Mouse (Mus musculus): ENCODE measurements around the gene Nlgn2.
"Not testable (repeated sequence)": the region's sequence is repeated elsewhere in the genome, so short reads cannot be mapped to it uniquely, and the experiment has no call there.

The Nlgn2 gene

DNA sequence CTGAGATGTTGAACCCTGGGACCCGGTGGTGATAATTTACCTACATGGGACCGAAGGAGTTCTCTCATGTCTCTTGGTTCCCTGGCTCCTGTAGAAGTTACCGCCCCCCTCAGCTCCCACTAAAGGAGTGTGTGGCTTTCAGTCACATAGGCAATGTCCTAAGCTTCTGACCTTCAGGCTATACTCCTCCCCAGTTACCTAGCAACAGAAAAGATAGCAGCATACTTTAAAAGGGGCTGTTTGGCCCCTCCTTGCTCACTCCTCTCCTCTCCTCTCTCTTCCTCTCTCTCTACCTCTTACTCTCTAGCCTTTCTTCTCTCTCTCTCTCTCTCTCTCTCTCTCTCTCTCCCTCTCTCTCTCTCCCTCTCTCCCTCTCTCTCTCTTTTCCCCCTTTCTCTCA, 26.1 kb upstream of the Nlgn2 start:
- not testable (repeated sequence) for DNase-seq

DNA sequence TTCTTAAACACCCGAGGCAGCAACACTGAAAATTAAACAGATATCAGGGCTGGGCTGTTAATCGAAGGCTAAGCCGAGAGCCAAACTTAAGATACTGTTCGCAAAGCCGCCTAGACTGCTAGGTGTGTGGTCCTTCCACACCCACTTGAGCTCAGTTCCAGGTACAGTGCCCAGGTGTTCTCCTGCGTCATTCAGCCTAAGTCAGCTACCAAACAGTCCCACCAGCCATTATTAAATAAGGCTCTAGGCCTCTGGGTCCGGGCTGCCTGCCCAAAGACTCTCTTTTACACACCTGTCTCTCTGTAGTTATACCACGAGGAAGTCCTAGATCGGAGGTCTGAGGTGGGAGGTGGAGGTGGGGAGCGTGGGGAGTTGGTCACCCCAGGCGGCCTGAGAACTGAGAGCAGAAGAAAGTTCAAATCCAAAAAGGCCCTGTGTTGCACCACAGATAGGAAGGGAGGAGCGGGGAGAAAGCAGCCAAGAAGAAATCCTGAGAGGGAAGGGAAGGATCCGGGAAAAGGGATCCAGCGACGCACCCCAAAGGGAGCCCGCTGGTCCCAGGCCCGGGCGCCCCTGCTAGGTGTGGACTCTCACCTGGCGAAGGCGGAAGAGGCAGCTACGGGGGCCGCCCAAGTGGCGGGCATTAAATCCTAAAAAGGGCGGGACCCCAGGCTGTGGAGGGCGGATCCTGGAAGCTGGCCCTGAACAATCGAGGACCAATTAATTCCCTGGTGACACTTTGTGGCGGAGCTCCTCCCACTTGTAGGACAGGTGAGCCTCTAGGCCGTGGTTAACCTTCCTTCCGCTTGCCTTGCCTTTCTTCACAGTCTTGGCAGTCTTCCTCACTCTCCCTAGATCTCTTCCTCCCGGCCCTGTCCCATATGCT, 20.8 kb upstream of the Nlgn2 start, which contains the start of gene Tnk1:
Gene Tnk1 (minus strand): TSS at position 618 of the 886 bp plus-strand sequence.
- peak; percentile 82 to 88 for DNase-seq

GRCm38 (mm10) chr11:69855347-69855746, 17.8 kb upstream of the Nlgn2 start:
- peak in 1 of 2 experiments; percentile 46 for DNase-seq

DNA sequence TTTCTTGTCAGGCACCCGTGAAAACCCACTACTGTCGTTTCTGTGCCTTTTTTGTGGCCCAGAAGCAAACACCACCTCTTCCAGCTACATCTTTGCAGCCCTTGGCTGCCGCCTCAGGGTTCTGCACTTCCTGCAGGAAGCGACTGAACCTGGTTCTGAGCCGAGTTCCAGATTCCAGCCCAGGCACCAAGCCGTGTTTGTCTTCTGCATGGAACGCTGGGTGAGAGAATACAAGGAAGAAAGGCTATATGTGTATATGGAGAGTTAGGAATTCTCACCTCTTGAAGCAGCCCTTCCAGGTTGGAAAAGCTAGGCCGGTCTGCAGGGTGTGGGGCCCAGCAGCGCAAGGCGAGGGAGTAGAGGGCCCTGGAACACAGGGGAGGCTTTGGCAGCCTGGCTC, 17.1 kb upstream of the Nlgn2 start:
- DNase-seq, result no peak

- DNase-seq, result no peak
Observed at GRCm38 (mm10) chr11:69853994-69854393, 16.4 kb upstream of the Nlgn2 start.

- DNase-seq, result no peak
Observed at GRCm38 (mm10) chr11:69850754-69851153, 13.2 kb upstream of the Nlgn2 start.

DNA sequence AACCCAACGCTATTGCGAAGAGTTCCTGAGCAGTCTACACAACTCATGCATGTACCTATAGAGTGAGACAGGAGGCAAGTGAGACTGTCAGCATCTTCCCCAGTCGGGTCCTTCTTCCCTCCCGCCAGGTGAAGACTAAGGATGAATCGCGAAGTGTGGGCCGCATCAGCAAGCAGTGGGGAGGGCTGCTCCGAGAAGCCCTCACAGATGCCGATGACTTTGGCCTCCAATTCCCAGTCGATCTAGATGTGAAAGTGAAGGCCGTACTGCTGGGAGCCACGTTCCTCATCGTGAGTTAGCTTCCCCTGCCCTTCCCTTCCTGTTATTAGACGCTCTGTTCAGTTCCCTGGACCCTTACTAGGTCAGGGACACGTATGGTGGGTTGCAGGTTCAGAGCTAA, 12.3 kb upstream of the Nlgn2 start:
- DNase-seq, result no peak

DNA sequence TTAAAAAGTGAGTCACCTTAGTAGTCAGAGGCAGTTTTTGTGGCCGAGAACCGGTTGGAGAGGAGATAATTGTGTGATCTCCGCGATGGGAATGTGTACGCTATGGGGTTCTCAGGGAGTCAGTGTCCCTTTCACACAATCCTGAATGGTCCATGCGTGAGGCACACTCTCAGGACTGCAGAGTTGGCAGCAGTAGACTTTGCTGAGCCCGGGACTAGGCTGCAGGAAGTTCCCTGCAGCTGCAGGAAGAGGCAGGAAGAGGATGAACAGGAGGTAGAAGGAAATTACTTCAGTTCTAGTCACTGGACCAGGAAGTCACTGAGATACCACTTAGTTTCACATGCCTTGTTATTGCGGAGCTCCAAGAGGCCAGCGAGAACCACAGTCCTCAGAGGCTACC, 11.5 kb upstream of the Nlgn2 start:
- DNase-seq, result no peak

- no peak for DNase-seq
Observed at GRCm38 (mm10) chr11:69848021-69848420, 10.4 kb upstream of the Nlgn2 start.

- DNase-seq, result peak; percentile 46 to 53
Observed at GRCm38 (mm10) chr11:69846738-69847688, 9.4 kb upstream of the Nlgn2 start.

GRCm38 (mm10) chr11:69846198-69846680, 8.7 kb upstream of the Nlgn2 start, which contains the start of gene Plscr3:
TSS of gene Plscr3 (plus strand) at chr11:69846376.
- peak; percentile 91 to 92 for DNase-seq

- peak; percentile 27 to 48 for DNase-seq
Observed at GRCm38 (mm10) chr11:69838714-69839104, 1.1 kb upstream of the Nlgn2 start.

DNA sequence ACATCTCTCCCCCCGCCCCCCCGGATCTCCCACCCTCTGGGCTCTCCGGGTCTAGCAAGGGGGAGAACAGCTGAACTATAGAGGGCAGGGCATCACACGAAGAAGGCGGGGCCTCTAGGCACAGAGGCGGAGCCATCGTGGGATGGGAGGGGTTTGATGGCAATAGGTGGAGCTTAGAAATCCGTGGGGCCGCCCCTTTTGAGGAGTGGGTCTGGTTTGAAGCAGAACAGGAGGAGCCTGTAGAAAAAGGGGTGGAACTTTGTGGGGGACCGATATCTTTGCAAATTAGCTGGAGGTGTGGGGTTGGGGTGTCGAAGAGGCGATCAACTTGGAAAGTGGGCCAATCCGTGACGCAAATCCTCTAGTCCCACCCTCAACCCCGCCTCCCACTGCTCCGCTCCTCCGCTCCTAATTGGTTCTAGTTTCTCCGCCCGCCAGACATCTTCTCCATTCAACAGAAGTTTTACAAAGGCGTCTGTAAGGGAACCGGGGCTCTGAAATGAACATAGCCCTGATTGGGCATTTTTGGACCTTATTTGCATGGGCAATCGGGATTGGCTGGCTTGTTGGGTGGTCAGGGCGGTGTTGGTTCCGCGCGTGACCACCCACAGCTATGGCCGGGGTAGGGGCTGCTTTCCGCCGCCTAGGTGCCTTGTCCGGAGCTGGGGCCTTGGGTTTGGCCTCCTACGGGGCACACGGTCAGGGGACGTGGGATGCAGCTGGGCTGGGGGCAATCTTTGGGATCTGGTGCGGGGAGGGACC, 549 bp upstream of the Nlgn2 start, which contains the start of gene Tmem256:
Gene Tmem256 (plus strand): TSS at position 563 of the 762 bp plus-strand sequence.
- peak; percentile 97 to 98 for DNase-seq

DNA sequence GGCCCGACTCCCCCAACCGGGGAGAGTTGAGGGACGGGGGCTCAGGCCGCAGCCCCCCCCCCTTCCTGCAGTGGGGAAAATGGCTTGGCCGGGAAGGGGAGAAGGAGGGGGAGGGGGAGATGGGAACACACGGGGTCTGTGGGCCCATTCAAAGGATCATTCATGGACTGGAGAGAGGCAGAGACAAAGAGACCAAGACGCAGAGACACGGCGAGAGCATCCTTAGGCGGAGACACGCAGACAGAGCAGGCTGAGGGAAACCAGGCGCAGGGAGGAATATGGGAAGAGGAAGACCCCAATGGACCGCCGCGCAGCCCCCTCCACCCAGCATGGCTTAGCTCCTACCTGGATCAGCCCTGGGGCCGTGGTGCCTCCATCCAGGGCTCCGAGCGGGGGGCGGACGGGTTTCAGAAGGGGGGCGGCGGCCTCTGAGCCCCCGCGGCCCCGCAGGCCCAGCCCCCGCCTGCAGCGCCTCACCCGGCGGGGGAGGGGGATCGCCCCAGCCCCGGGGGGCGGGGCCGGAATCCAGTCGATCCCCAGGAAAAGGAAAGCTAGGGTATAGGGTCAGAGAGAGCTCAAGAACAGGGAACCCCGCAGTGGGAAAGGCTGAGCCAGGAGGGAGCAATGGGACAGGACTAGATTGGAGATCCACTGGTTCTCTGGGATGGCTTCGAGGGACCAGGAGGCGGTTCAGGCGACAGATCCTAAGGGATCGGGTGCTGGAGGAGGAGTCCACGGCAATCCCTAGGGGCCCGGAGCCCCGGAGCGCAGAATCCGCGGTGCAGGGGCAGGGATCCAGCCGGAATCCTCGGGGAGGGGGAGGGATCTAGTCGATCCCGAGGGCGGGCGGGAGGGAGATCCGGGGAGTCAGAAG, 644 bp downstream of the Nlgn2 start:
- peak; percentile 29 to 44 for DNase-seq

- DNase-seq, result no peak
Observed at GRCm38 (mm10) chr11:69835966-69836335, 1.6 kb downstream of the Nlgn2 start.

GRCm38 (mm10) chr11:69835326-69835965, 2.1 kb downstream of the Nlgn2 start:
- DNase-seq, result no peak

DNA sequence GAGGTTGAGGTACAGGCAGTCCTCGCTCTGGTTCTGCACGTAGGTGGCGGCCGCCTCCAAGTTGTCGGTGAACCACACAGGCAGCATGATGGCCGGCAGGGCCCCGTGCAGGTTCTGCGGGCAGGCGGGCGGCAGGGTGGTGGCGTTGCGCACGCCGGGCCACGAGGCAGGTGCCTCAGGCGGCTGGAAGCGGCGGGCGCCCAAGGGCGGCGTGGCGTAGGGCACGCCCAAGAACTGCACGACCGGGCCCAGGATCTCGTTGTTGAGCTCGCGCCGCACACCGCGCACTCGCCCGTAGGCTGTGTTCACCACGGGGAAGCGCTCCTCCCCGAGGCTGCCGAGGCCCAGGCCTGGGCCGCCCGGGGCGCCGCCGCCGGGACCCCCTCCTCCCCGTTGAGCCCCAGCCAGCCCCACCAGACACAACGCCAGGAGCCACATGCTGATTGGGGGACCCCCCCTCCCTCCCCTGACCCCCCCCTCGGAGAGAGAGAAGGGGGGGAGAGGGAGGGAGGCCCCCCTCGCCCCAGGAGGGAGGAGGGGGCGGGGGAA, 3.5 kb downstream of the Nlgn2 start:
- DNase-seq, result peak; percentile 27 to 47

DNA sequence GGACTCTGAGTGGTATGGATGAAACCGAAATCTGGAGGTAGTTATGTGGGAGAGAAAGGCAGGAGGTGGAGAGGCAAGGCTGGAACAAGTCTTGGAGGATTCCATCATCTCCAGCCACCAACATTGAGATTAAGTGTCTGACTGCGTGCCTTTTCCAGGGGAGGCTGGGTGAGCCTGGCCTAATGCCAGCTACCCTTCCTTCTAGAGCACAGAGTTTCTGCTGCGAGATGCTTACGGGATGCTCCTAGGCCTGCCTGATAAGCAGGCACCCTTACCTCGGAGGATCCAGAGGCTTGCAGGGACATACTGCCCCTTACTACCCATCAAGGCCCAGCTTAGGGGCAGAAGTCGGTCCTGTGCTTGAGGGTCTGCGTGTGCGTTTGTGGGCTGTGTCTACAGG, 4.0 kb downstream of the Nlgn2 start:
- DNase-seq, result no peak

DNA sequence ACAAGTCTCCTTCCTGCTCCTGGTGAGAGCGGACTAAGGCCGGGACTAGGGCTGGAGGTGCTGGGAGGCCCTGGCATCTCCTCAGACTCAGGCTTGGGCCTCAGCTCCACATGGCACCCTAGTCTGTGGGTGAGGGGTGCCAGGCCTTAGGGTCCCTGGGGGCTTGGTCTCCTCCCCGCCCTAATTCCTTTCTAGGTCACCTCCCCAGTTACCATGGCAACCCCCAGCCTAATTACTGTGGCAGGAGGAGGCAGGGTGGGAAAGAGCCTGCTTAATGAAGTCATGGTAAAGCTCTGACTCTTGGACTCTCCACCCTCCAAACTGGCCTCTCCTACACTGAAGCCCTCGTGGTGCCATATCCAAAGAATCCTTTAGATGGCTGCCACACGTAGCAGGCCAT, 8.8 kb downstream of the Nlgn2 start:
- no peak for DNase-seq

DNA sequence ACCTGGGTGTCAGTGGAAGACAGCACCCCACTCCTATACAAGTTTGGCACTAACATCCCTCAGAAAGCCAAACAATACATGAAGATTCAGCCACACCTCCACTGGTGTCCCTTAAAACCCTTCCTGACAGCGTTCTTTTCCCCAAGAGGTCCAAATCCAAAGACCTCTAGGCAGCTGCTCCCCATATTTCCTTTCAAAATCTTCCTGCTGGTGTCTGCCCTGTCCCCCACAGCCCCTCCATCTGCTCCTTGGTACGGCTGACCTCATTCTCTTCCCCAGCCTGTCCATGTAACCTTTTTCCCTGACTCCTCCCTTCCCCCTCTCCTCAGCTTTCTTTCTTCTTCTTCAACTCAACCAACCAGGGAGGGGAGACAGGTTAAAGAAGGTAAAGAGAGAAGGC, 14.1 kb downstream of the Nlgn2 start:
- DNase-seq, result no peak
